Mouse (Mus musculus): ENCODE data around the gene Ube2c.
A peak's percentile ranks its signal among the peaks of the same experiment; 100 is the strongest.

Gene Ube2c

GRCm38 (mm10) chr2:164769258-164770037 lies at the start of gene Ube2c:
Gene Ube2c (plus strand): TSS chr2:164769898.
- DNase-seq (ENCODE audit: low spot score): peak; percentile 100

DNA sequence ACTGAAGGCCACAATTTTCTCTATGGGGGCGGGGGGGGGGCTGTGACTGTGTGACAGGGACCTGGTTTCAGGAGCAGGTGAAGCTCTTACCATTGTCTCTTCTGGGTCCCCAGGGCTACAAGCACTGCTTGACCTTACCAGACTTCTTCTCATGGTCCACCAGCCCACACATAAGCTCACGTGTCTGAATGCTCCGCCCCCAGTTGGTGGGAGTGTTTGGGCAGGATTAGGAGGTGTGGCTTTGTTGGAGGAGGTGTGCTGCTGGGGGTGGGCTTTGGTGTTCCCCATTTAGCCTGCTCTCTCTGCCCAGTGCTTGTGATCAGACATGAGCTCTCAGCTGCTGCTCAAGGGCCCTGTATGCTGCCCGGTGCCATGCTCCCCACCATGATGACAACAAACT lies 46.4 kb upstream of the Ube2c start:
- DNase-seq (ENCODE audit: low spot score): no peak

GRCm38 (mm10) chr2:164725895-164726619 lies 43.6 kb upstream of the Ube2c start:
- peak; percentile 90 for DNase-seq (ENCODE audit: low spot score)

DNA sequence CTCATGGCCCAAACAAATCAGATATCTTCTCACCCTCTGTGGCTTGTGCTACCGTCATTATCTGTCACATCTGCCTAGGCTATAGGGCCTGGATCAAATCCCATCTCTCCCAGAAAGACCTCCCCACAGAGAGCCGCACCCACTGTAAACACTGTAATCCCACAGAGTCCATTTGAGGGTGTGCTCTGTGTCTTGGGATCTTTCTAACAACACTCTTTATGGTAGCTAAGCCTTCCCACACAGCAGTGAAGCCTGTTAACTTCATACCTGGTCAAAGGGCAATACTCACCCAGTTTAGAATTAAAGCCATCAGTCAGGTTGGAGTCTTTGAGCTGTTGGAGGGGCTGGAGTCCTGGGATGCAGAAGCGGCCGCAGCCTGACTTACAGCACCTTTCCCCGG lies 38.0 kb upstream of the Ube2c start:
- no peak for DNase-seq (ENCODE audit: low spot score)

DNA sequence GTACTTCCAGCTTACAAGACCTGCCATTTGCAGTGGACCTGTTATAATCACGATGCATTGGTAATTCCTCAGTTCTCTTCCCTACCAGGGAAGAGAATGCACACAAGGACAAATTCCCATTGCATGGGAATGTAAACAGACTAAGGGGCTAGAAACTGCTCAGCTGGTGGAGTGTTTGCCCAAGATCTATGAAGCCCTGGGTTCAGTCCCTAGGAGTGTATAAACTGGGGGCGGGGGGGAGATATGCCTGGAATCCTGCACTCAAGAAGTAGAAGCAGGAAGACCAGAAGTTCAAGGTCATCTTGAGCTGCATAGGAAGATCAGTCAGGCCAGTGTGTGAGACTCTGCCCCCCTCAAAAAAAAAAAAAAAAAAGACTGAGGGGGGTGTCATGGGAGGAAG lies 36.4 kb upstream of the Ube2c start:
- DNase-seq (ENCODE audit: low spot score): no peak

GRCm38 (mm10) chr2:164734839-164735238 lies 34.9 kb upstream of the Ube2c start:
- no peak for DNase-seq (ENCODE audit: low spot score)

DNA sequence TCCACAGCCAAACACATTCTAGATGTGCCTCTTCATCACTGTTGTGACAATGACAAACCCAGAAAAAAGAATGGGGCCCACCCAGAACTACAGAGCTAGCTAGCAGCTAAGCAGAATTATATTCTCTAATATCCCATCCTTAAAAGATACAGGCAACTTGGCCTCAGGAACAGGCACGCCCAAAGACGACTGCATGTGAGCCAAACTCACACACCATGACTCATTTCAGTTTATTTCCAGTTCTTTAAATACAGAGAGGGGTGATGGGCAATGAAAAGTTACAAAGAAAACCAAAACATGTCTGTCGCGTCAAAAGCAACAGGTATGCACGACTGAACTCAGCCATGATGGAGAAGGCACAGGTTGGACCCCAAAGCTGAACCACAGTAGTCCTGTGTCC lies 34.3 kb upstream of the Ube2c start:
- DNase-seq (ENCODE audit: low spot score): no peak

- DNase-seq (ENCODE audit: low spot score): no peak
Observed at GRCm38 (mm10) chr2:164737377-164738090, 32.2 kb upstream of the Ube2c start.

GRCm38 (mm10) chr2:164739876-164740275 lies 29.8 kb upstream of the Ube2c start:
- DNase-seq (ENCODE audit: low spot score): no peak

- no peak for DNase-seq (ENCODE audit: low spot score)
Observed at GRCm38 (mm10) chr2:164744987-164745386, 24.7 kb upstream of the Ube2c start.

DNA sequence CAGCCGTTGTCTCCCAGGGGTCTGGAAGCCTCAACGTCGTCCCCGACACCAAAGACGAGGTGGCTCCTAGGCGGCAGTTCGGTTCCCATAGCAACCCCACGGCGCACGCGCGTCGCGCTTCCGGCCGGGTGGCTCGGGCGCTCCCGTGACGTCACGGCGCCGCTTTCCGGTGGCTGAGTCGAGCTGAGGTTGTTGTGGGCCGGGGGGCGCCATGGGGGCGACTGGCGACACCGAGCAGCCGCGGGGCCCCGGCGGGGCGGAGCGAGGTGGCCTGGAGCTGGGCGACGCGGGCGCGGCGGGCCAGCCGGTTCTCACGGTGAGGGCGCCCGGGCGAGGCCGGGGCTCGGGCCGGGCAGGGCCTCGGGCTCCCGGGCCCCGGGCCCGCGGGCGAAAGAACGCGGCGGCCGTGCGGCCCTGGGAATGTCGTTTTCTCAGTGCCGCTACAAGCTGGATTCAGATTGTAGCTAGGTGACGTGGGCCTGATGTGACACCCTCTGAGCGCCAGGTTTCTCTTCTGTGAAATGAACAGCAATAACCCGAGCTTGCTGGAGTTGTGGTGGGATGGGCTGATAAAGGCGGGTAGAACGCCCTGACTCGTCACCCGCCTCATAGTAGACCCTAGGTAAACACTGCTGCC lies 23.7 kb upstream of the Ube2c start, which contains the start of the genes Wfdc3 and Dnttip1:
Gene Wfdc3 (minus strand): TSS at position 89 of the 637 bp plus-strand sequence.
Gene Dnttip1 (plus strand): TSS at position 141 of the 637 bp plus-strand sequence.
- peak; percentile 95 for DNase-seq (ENCODE audit: low spot score)

- no peak for DNase-seq (ENCODE audit: low spot score)
Observed at GRCm38 (mm10) chr2:164746693-164747092, 23.0 kb upstream of the Ube2c start.

DNA sequence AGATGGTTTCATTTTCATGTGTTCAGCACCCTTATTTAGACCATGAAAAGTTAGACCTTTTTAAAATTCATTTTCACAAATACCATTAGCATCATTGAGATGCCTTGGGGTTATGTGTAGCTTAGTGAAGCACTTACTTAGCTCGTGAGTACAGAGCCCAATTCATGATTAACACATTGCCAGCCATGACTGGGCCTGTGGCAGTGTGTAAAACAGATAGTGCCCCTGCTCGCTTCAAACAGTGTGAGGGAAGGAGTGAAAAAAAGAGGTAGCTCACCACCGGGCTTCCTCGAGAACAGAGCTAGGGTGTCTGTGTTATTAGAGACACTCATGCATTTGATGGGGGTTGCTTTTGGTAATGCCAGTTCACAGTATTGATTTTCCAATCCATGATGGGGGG lies 21.5 kb upstream of the Ube2c start:
- no peak for DNase-seq (ENCODE audit: low spot score)

DNA sequence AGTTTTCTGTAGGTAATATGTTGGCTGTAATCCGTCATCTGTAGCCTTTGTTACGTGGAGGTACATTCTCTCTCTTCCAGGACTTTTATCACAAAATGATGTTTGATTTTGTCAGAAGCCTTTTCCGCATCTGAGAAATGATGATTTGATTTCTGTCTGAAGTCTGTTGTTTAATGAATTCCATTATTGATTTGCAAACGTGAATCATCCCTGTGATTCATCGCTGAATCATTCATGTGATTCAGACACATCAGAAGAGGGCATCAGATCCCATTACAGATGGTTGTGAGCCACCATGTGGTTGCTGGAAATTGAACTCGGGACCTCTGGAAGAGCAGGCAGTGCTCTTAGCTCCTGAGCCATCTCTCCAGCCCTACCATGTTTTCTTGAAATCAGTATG lies 20.7 kb upstream of the Ube2c start:
- DNase-seq (ENCODE audit: low spot score): no peak

GRCm38 (mm10) chr2:164752454-164752853 lies 17.2 kb upstream of the Ube2c start:
- no peak for DNase-seq (ENCODE audit: low spot score)

GRCm38 (mm10) chr2:164754105-164754504 lies 15.6 kb upstream of the Ube2c start:
- no peak for DNase-seq (ENCODE audit: low spot score)

DNA sequence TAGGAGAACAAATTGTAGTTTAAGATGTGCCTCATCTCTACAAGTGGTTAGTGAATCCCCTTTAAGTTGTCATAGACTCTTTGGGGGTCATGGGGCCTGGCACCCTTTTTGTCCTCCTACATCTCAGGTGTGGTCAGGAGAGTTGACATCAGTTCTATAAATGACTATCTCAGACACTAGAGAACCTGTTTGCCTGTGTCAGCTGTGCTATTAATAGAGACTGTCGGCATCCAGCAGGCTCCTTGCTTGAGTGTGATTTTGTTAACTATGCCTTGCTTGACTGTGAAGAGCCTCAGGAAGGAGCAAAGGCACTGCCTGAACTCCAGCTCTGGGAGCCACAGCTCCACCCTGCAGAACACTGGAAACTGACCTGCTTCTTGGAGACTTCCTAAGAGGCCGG lies 14.9 kb upstream of the Ube2c start:
- DNase-seq (ENCODE audit: low spot score): no peak

- no peak for DNase-seq (ENCODE audit: low spot score)
Observed at GRCm38 (mm10) chr2:164757841-164758240, 11.9 kb upstream of the Ube2c start.

DNA sequence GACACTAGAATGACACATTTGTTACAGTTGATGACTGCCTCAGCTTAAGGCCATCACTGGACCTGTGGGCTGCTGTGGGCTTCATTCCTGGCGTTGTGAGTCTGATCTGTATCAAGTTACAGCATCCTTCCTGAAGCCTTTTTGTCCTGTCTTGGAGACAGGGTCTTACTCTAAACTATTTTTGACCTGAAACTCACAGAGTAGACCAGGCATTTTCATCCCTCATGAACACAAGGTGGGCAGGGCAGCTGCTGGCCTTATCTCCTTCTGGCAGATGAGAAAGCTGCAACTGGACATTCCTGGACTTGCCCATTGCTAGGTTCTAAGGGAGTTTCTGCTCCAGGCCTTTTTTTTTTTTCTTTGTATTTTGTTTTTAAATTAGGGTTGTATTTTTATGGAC lies 11.0 kb upstream of the Ube2c start:
- no peak for DNase-seq (ENCODE audit: low spot score)

- DNase-seq (ENCODE audit: low spot score): no peak
Observed at GRCm38 (mm10) chr2:164760059-164760833, 9.5 kb upstream of the Ube2c start.

DNA sequence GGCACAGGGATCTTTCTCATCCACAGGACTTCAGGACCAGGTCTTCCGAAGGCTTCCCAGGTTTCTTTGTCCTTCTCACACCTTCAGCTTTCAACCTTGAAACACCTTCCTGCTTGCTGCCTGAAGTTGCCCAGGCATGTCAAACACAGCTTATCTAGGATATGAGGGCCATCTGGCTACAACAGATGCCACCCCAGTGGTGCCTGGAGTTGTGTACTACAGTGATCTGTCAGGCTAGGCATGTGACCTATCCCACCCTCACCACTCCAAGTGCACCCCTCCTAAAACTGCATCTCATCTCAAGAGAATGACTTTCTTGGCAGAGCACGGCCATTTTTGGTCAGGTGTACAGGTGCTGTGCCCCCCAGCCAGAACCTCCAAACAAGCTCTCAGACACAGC lies 8.2 kb upstream of the Ube2c start:
- no peak for DNase-seq (ENCODE audit: low spot score)
